Mouse (Mus musculus) myocyte (in vitro differentiated cells): Measurements from ENCODE around the gene Klf3. TPM values are rescaled to one million over a fixed set of nuclear protein-coding genes. Genes with fewer than 3 reads are reported as not detected.

Source experiments
- H3K27me3 ChIP-seq: one replicate; pipeline ENCODE4 v1.6.1; 2011; ENCODE audit not compliant: control insufficient read depth, insufficient read depth, insufficient read length
- H3K36me3 ChIP-seq: one replicate; pipeline ENCODE4 v1.6.1; 2011; ENCODE audit not compliant: control insufficient read depth, insufficient read depth
- H3K4me2 ChIP-seq: one replicate; pipeline ENCODE4 v1.6.1; 2011; ENCODE audit warnings: low read depth, control low read depth
- H3K4me3 ChIP-seq: one replicate; pipeline ENCODE4 v1.5.1; 2011; ENCODE audit warnings: mild to moderate bottlenecking, control low read depth, moderate library complexity
- H3K79me2 ChIP-seq: one replicate; pipeline ENCODE4 v1.6.1; 2011; ENCODE audit not compliant: control insufficient read depth, insufficient read depth
- H3ac ChIP-seq: one replicate; pipeline ENCODE4 v1.6.1; 2011; ENCODE audit not compliant: control insufficient read depth, insufficient read length
- CEBPB ChIP-seq: IDR thresholded peaks from 2 replicates; pipeline ENCODE4 v1.6.1; 2011; ENCODE audit warnings: mild to moderate bottlenecking, moderate library complexity; ENCODE audit not compliant: poor library complexity, insufficient read depth, severe bottlenecking
- E2F4 ChIP-seq: IDR thresholded peaks from one replicate; pipeline ENCODE4 v1.6.1; 2011; ENCODE audit warnings: mild to moderate bottlenecking, control low read depth, moderate library complexity; ENCODE audit not compliant: insufficient read depth
- MAX ChIP-seq: IDR thresholded peaks from one replicate; pipeline ENCODE4 v1.6.1; 2011; ENCODE audit warnings: low read depth, mild to moderate bottlenecking, control low read depth
- MYOD1 ChIP-seq, 3 experiments: IDR thresholded peaks; one replicate each; pipeline ENCODE4 v1.6.1; 2011; ENCODE audit warnings: control low read depth in 2 of 3, low read depth in 2 of 3, mild to moderate bottlenecking in 2 of 3, moderate library complexity in 1 of 3; ENCODE audit not compliant: insufficient read length in 2 of 3, control insufficient read depth in 1 of 3
- MYOG ChIP-seq, 3 experiments: IDR thresholded peaks; one replicate each; pipeline ENCODE4 v1.6.1; 2011; ENCODE audit warnings: control low read depth in 2 of 3, low read depth in 2 of 3, mild to moderate bottlenecking in 2 of 3; ENCODE audit not compliant: insufficient read length in 2 of 3, control insufficient read depth in 1 of 3, insufficient read depth in 1 of 3
- POLR2A ChIP-seq: IDR thresholded peaks from one replicate; pipeline ENCODE4 v1.6.1; 2011; ENCODE audit warnings: low read depth, mild to moderate bottlenecking, control low read depth, moderate library complexity; ENCODE audit not compliant: insufficient read length
- POLR2AphosphoS2 ChIP-seq: IDR thresholded peaks from one replicate; pipeline ENCODE4 v1.6.1; 2011; ENCODE audit warnings: low read depth, control low read depth; ENCODE audit not compliant: insufficient read length
- REST ChIP-seq: IDR thresholded peaks from one replicate; pipeline ENCODE4 v1.6.1; 2011; ENCODE audit warnings: mild to moderate bottlenecking, control low read depth, moderate library complexity; ENCODE audit not compliant: insufficient read depth, insufficient read length
- SRF ChIP-seq: IDR thresholded peaks from one replicate; pipeline ENCODE4 v1.6.1; 2011; ENCODE audit warnings: low read depth; ENCODE audit not compliant: control insufficient read depth, insufficient read length
- TCF12 ChIP-seq: IDR thresholded peaks from one replicate; pipeline ENCODE4 v1.6.1; 2011; ENCODE audit warnings: mild to moderate bottlenecking, control low read depth; ENCODE audit not compliant: poor library complexity, insufficient read depth, severe bottlenecking
- TCF3 ChIP-seq: IDR thresholded peaks from one replicate; pipeline ENCODE4 v1.6.1; 2011; ENCODE audit warnings: low read depth, control low read depth; ENCODE audit not compliant: insufficient read length
- USF1 ChIP-seq: IDR thresholded peaks from one replicate; pipeline ENCODE4 v1.6.1; 2011; ENCODE audit warnings: low read depth, mild to moderate bottlenecking, control low read depth, moderate library complexity
- polyA plus RNA-seq: library from polyadenylated mRNA; unstranded; fragments of >200 nt; fragmentation: generic; extraction: Trizol; gene quantifications from one replicate; pipeline ENCODE4 v1.2.1, GENCODE M21; 2012; ENCODE audit warnings: missing spikeins

Klf3 gene
- polyA plus RNA-seq, 1 experiment = 27.4 TPM

DNA sequence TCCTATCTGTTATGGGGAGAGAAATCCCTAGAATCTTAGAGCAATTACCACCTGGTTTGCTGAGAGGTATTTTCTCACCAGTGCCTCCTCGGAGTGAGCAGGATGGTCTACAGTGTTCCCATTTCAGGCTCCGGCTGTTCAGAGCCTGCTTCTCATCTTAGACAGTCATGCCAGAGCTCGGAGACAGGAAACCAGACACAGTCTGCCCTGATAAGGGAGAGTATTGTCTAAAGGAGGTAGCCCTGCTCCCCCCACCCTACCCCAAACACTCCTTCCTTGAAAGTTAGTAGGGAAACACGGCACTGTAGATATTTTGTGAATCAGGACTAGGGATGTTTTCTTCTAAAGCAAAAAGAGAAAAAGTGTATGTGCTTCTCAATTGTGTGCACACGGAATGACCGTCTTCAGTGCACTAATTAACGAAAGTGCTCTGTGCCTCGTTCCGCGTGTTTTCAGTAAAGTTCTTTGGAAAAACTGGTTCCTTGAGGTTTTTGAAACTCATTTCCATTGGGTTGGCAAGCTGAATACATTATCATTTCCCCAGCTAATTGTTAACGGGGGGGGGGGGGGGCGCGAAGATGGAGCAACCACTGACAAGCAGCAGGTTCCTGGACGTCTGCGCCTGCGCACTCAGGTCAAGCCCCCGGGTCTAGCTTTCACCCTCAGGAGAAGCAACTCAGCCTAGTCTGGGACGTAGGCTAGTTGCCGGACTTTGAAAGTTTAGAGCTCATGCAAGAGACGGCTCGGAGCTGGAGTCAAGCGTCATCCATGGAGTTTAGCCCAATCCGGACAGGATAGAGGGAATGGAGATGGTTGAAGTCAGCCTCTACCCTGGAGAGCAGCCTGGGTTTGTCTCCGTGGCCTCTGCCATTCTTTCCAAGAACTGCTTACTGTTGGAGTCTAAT lies 5.2 kb downstream of the Klf3 start:
- Histone ChIP-seq H3K36me3 (peaks cover 9% of the 10 kb centered on the region), H3K4me2 (peak overlapping the region; percentile 91), H3K27me3 (no peaks in the 10 kb centered on the region), H3K4me3 (no peak overlapping the region), H3ac (no peak overlapping the region), H3K79me2 (peaks cover 86% of the 10 kb centered on the region)
- no peak for TF ChIP-seq TCF12
- no peak for TF ChIP-seq USF1
- no peak for TF ChIP-seq MYOG (IDR thresholded peaks at IDR 0.05; ENCODE audit: control insufficient read depth in 1 of 3, insufficient read depth in 1 of 3, insufficient read length in 2 of 3, low read depth in 2 of 3)
- no peak for TF ChIP-seq CEBPB
- TF ChIP-seq SRF = no peak
- no peak for TF ChIP-seq E2F4
- no peak for TF ChIP-seq TCF3
- TF ChIP-seq REST = no peak
- TF ChIP-seq MYOD1 (IDR thresholded peaks at IDR 0.05; ENCODE audit: control insufficient read depth in 1 of 3, insufficient read length in 2 of 3, low read depth in 2 of 3) = no peak
- TF ChIP-seq POLR2AphosphoS2 = no peak
- no peak for TF ChIP-seq MAX
- no peak for TF ChIP-seq POLR2A

DNA sequence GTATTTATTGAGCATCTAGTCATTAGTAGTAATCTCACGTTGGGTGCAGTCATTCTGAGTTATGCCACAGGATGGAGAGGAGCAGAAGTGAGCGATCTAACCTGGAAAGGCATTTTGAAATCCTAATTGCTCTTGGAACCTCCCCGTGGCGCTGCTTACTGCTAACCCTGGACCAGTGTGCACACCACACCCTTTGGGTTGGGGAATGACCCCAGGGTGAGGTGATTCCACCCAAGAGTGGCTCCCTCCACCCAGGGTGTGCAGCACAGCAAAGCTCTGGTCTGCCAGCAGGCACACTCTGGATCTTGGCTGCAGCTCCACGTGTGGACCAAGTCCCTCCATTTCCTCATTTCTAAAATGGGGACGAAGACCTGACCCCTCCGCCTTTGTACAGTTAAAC lies 6.1 kb downstream of the Klf3 start:
- Histone ChIP-seq H3K27me3 (no peaks in the 10 kb centered on the region), H3K79me2 (peaks cover 89% of the 10 kb centered on the region), H3ac (no peak overlapping the region), H3K4me3 (no peak overlapping the region), H3K4me2 (peak overlapping the region; percentile 95), H3K36me3 (peaks cover 9% of the 10 kb centered on the region)
- TF ChIP-seq USF1 (no peak), POLR2AphosphoS2 (peak; percentile 32), CEBPB (no peak), SRF (no peak), E2F4 (no peak), MAX (no peak), MYOD1 (IDR thresholded peaks at IDR 0.05; ENCODE audit: control insufficient read depth in 1 of 3, insufficient read length in 2 of 3, low read depth in 2 of 3) (no peak)

GRCm38 (mm10) chr5:64809864-64810263 lies 6.7 kb downstream of the Klf3 start:
- peak overlapping the region; percentile 95 for H3K4me2 ChIP-seq

DNA sequence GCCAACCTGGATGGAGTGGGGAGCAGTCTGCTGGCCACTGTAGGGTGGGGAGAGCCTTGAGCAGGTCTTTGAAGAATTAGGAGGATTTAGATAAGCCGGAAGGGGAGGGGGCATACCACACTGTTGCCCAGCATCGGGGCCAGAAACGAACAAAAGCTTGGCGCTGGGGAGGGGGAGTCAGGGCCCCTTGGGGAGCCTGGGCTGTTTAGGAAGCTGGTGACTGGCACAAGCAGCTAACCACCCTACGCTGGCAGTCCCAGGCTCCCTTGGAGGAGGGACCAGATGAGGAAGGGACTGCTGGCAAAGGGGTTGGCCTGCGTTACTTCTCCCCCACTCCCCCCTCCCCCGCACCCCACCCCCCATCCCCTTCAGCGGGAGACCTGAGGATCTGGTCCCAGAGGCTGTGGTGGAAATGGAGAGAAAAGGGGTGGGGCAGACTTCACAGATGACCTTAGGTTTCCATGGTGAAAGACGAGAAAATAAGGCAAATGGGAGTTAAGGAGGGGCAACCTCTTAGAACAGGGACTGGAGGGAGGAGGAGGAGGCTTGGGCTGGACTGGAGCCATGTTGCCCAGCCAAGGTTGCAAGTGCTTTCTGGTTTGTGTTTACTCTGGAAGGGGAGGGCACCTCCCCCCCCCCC lies 7.8 kb downstream of the Klf3 start:
- Histone ChIP-seq H3K4me3 (peak overlapping the region; percentile 32), H3K36me3 (peaks cover 9% of the 10 kb centered on the region), H3K27me3 (no peaks in the 10 kb centered on the region), H3K79me2 (peaks cover 89% of the 10 kb centered on the region), H3ac (no peak overlapping the region), H3K4me2 (peak overlapping the region; percentile 95)
- TF ChIP-seq SRF (no peak), POLR2A (no peak), TCF12 (no peak), MYOD1 (IDR thresholded peaks at IDR 0.05; ENCODE audit: control insufficient read depth in 1 of 3, insufficient read length in 2 of 3, low read depth in 2 of 3) (no peak), MYOG (IDR thresholded peaks at IDR 0.05; ENCODE audit: control insufficient read depth in 1 of 3, insufficient read depth in 1 of 3, insufficient read length in 2 of 3, low read depth in 2 of 3) (no peak), TCF3 (no peak), USF1 (no peak), CEBPB (no peak), REST (no peak), MAX (no peak), E2F4 (no peak), POLR2AphosphoS2 (no peak)

More at GRCm38 (mm10) chr5:64809864-64810263, 6.7 kb downstream of the Klf3 start:
- H3K36me3 ChIP-seq = peaks cover 9% of the 10 kb centered on the region
- H3K4me3 ChIP-seq = no peak overlapping the region
- TF ChIP-seq POLR2AphosphoS2 = peak; percentile 58
- no peak for TF ChIP-seq POLR2A
- no peaks in the 10 kb centered on the region for H3K27me3 ChIP-seq
- H3ac ChIP-seq = no peak overlapping the region
- H3K79me2 ChIP-seq = peaks cover 89% of the 10 kb centered on the region
